Mouse (Mus musculus) kidney, adult 2 months (tissue): ENCODE measurements at regions not wholly inside any gene's neighbourhood (a gene's known extent, or its start where the extent isn't known, plus 50 kb on each side); places are given as distances from the start of the nearest gene placed in this dataset.

ENCODE experiments used
- CTCF ChIP-seq: fragments of 200-500 bp; conservative IDR thresholded peaks from 2 replicates; pipeline ENCODE4 v1.5.1; 2011; ENCODE audit warnings: low read depth, mild to moderate bottlenecking, control low read depth, low read length, moderate library complexity, mixed read lengths; ENCODE audit not compliant: insufficient read depth, insufficient read length
- POLR2A ChIP-seq: fragments of 200-500 bp; IDR thresholded peaks from one replicate; pipeline ENCODE4 v1.6.1; 2011; ENCODE audit warnings: low read depth, low read length, control low read depth

DNA sequence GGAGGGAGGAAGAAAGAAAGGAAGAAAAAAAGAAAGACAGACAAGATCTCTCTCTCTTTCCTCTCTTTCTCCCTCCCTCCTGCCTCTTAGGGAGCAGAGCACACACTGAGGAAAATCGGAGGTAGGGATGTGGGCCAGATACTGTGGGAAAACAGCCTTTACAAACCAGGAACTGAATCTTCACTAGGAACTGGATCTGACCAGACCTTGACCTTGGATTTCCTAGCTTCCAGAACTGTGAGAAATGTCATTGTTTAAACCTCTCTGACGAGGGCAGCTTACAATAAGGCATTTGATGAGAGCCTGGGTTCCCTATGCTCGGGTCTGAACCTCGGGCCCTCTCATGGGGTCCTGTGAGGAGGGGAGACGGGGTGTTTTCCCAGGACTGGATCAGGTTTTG is 157.7 kb upstream of the 4930535I16Rik start:
- TF ChIP-seq CTCF: no peak
- TF ChIP-seq POLR2A: no peak
